Mouse (Mus musculus) adrenal gland (tissue): ENCODE data around the gene Anapc4.

ENCODE experiments used
- intact Hi-C: fragments of 180-260 bp; cut with DNase I; formaldehyde crosslinking; loops from one replicate; pipeline ENCODE4 v1.15.1; 2025
- long read RNA-seq, 2 experiments: library from polyadenylated mRNA; unstranded; transcript quantifications; one replicate each; pipeline ENCODE4 v2.0.0; 2020; ENCODE audit warnings: borderline replicate concordance in 1 of 2; ENCODE audit not compliant: insufficient replicate concordance in 1 of 2

Anapc4 gene
- long read RNA-seq, experiment 1, transcript Anapc4-201 (28 exons, 3,854 nt) = major isoform, 25 of 33 reads
- long read RNA-seq, experiment 1, partial matches to known transcripts = 3 of 33 reads
- long read RNA-seq, experiment 1, other reads (novel, unspliced or antisense) = 5 of 33 reads
- long read RNA-seq, experiment 2, transcript Anapc4-201 (28 exons, 3,854 nt) = major isoform, 30 of 39 reads
- long read RNA-seq, experiment 2, partial matches to known transcripts = 5 of 39 reads
- long read RNA-seq, experiment 2, other reads (novel, unspliced or antisense) = 3 of 39 reads

GRCm38 (mm10) chr5:52833761-52834274, at the start of gene Anapc4:
Gene Anapc4 (plus strand): TSS chr5:52834012.
- intact Hi-C loops = no loop called here

GRCm38 (mm10) chr5:52786556-52787322, 47.1 kb upstream of the Anapc4 start:
- intact Hi-C loops = no loop called here

DNA sequence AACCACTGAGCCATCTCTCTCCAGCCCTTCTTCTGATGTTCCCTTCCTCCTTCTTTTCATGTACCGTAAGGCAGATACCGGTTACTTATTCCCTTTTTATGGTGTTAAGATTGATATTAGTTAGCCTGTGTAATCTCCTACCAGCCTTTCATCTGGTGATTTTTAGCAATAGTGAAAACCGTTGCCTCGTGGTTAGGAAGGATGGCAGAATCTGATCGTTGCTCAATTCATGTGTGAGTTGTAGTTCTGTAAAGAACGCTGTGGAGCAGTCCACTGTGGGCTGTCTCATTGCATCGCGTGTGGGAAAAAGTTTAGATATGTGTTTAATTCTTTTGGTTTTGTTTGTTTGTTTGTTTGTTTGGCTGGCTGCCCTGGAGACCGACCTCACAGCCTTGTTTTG, 40.6 kb upstream of the Anapc4 start:
- intact Hi-C loops = no loop called here

GRCm38 (mm10) chr5:52794109-52794508, 39.7 kb upstream of the Anapc4 start:
- intact Hi-C loops = no loop called here

DNA sequence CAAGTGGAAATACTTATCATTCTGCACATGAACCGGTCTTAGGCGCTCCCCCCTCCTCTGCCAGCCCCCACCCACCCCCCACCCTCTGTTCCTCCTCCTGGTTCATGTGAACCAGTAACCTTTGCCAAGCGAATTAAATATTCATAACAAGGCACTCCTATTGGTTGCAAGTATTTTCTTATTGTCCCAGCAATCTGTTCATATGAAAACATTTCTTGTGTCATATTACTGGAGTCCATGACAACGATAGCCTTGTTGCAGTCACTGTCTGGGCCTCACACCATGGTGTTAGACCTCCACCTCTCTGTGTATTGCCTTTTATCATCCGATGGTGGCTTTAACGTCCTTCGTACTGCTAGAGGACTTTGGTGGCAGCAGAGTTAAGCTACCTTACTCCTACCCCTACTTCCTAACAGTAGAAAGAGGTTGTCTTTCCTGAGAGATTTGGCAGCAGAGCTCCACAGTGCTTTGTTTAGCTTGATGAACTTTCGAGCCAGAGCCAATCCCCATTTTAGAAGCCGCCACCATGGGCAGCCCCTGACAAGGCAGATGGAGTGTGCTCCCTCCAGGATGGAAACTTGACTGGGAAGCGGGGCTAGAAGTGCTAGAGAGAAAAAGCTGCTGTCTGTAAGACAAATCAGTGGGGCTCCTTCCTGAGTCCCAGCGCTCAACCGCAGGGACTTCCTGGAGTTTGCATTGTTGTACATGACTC, 34.4 kb upstream of the Anapc4 start:
- intact Hi-C loops = no loop called here

GRCm38 (mm10) chr5:52805801-52806200, 28.0 kb upstream of the Anapc4 start:
- intact Hi-C loops = no loop called here

DNA sequence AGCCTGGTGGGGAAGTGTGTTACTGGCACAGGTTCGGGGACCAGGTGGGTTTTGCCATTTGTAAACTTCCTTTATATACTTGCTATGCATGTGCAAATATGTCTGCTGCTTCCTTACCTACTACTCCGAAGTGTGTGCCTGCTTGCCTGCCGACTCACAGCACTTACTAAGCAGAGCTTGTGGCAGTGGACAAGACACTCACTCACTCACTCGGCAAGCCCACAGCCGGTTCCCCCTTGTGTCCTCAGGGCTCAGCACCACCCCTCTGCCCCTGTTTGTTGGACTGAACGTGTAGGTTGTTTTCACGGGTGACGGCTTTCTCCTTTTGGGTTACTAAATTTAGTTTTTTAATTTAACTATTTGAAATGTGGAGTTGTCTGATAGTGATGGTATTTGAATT, 27.5 kb upstream of the Anapc4 start:
- intact Hi-C loops = no loop called here

- intact Hi-C loops = no loop called here
These were observed 26.8 kb upstream of the Anapc4 start for GRCm38 (mm10) chr5:52807030-52807429.

GRCm38 (mm10) chr5:52810446-52810845, 23.4 kb upstream of the Anapc4 start:
- intact Hi-C loops = loop anchor here (10.0 kb wide), 1 partner anchor 146 kb away; the partner anchor contains the start of gene Sepsecs

GRCm38 (mm10) chr5:52811056-52811455, 22.8 kb upstream of the Anapc4 start:
- intact Hi-C loops = loop anchor here (10.0 kb wide), 1 partner anchor 146 kb away; the partner anchor contains the start of gene Sepsecs

DNA sequence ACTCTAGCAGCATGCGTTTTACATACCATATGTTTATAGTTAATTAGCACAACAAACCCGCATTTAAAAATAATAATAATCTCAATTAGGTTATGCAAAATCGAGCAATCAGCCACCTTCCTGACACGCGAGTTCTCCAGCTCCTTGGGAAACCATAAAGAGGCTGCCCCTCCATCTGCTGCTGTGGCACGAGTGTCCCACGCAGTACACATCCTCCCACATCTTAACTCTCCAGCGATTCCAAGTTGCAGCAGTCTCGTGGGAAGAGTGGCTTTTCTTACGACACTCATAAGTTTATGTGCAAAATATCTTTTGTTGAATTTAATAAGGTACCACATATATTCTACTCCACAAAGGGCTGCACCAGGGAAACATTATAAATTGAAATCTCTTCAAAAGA, 21.4 kb upstream of the Anapc4 start:
- intact Hi-C loops = loop anchor here (10.0 kb wide), 1 partner anchor 148 kb away; the partner anchor contains the start of gene Sepsecs

DNA sequence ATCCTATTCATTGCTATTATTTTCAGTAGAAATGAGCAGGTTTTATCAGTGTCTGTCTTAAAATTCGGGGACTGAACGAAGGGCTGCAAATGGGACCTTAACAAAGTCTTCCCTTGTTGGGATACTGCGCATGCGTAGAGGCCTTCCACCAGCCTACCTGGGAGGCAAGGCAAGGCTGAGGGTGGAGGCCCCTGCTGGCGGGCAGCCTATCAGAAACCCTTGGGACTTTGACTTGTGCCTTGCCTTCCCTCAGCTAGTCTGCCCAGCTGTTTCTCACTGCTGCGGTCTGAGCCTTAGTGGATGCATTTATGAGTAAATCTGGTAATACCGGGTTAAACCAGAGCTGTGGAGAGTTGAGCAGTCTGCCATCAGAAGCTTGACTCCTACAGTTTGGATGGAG, 20.5 kb upstream of the Anapc4 start:
- intact Hi-C loops = loop anchor here (10.0 kb wide), 1 partner anchor 149 kb away; the partner anchor contains the start of gene Sepsecs

- intact Hi-C loops = loop anchor here (10.0 kb wide), 1 partner anchor 154 kb away; the partner anchor contains the start of gene Sepsecs
These were observed 15.1 kb upstream of the Anapc4 start for GRCm38 (mm10) chr5:52818676-52819075.

GRCm38 (mm10) chr5:52821691-52822090, 12.1 kb upstream of the Anapc4 start:
- intact Hi-C loops = loop anchor here (10.0 kb wide), 1 partner anchor 307 kb away; no protein-coding TSS in a partner anchor

DNA sequence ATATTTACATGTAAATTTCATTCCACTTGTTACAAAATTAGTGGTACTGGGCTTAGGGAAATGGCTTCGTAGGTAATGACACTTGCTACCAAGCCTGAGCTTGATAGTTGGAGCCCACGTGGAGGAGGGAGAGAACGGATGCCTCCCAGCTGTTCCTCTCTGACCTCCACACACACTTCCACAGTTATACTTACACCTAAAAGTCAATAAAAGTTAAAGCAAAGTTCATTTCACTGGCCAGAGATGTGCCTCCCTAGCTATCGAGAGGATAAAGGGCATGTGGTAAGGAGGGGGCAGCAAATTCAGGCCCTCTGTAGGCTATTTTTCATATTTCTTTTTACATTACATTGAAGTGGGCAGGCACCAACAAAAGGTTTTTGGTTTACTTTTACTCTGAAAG, 5.9 kb upstream of the Anapc4 start:
- intact Hi-C loops = loop anchor here (10.0 kb wide), 1 partner anchor 313 kb away; no protein-coding TSS in a partner anchor

GRCm38 (mm10) chr5:52833005-52833404, 807 bp upstream of the Anapc4 start:
- intact Hi-C loops = no loop called here

- intact Hi-C loops = no loop called here
These were observed 574 bp downstream of the Anapc4 start for GRCm38 (mm10) chr5:52834386-52834785.

DNA sequence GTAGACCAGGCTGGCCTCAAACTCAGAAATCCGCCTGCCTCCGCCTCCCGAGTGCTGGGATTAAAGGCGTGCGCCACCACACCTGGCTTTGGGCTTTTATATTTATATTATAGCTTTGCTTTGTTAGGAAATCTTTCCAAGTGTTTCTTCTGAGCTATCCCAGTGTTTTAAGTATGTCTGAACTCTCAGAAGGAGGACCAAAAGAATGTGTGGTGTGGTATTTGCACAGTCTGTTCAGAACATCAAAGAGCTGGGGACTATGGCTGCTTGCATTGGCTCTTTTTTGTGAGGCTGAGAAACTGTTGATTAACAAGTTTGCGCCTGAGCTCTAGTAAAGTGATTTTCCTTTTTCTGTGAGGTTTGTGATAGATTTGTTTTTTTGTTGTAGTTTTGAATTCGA, 10.5 kb downstream of the Anapc4 start:
- intact Hi-C loops = loop anchor here (5.0 kb wide), 1 partner anchor 43 kb away; no protein-coding TSS in a partner anchor

DNA sequence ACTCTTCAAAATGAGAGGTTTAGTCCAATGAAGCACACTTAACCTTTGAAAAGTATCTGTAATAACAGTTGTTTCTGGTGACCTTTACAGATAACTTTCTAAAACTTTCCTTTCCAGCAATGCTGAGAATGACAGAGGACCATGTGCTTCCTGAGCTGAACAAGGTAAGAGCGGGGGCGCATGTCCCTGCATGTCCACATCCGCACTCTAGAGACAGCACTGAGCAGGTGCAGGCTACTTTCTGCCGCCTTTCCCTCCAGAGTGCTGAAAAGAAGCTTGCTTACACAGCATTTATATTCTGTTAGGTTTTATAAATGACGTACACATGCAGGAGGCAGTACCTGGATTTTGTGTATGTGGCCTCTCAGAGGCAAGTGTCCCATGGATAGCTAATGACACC, 21.9 kb downstream of the Anapc4 start:
- intact Hi-C loops = no loop called here

GRCm38 (mm10) chr5:52864446-52864845, 30.6 kb downstream of the Anapc4 start:
- intact Hi-C loops = no loop called here

GRCm38 (mm10) chr5:52865825-52866224, 32.0 kb downstream of the Anapc4 start:
- intact Hi-C loops = no loop called here
